Mouse (Mus musculus): ENCODE results near the gene Cops7b. TPM values are rescaled to one million over a fixed set of nuclear protein-coding genes. Genes with fewer than 3 reads are reported as not detected.

Cops7b gene
- polyA plus RNA-seq, 1 experiment, result 20.1 TPM

DNA sequence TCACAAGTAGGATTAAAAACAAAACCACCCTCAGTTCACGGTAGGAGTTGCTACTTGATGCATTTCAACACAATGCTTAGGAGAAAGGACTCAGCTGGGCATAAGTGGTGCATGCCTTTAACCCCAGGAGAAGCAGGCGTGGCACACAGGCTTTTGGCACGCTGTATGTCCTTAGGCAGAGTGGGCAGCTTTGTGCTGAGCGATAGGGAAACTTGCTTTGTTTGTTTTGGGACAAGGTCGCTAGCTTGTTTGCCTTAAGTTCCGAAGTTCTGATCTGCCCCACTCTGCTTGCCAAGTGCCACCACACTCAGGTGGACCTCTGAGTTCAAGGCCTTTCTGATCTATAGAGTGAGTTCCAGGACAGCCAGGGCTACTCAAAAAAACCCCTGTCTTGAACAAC, 12.6 kb downstream of the Cops7b start:
- no peak for TF ChIP-seq CTCF (conservative IDR thresholded peaks at IDR 0.05; ENCODE audit: insufficient read depth, insufficient read length, low read depth, low read length)
- TF ChIP-seq POLR2A (IDR thresholded peaks at IDR 0.05; ENCODE audit: low read depth, low read length), result no peak
- WGBS, result 85% methylated on average over 6 of the region's 6 CpGs
- H3K36me3 ChIP-seq (ENCODE audit: control insufficient read depth, insufficient read depth, low read length), result no peaks in the 10 kb centered on the region; the same call in none of the 2 replicates
- no peak overlapping the region for H3K27ac ChIP-seq (ENCODE audit: insufficient read depth, low read depth, low read length)
- DNase-seq, result no peak
- no peak overlapping the region for H3K4me3 ChIP-seq (ENCODE audit: insufficient read depth, low read depth, low read length)
- no peaks in the 10 kb centered on the region for H3K4me1 ChIP-seq (ENCODE audit: control insufficient read depth, insufficient read depth, low read length)
- no peaks in the 10 kb centered on the region for H3K27me3 ChIP-seq (replicated peaks; ENCODE audit: control insufficient read depth, insufficient read depth, low read length)

DNA sequence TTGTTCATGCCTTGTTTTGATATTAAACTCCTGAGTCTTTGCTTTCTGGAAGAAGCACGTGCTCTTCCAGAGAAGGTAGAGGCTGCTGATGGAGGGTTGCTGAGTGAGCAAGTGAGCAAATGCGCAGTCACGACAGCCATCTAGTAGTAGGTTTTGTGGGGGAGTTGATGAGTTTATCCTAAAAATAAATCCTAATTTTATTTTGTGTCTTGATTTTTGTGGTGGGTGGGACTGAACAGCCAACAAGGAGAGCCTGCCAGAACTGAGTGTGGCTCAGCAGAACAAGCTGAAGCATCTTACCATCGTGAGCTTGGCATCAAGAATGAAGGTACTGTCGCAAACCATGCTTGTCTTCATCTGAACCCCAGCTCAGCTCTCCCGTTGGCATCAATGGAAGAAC, 13.8 kb downstream of the Cops7b start:
- TF ChIP-seq POLR2A (IDR thresholded peaks at IDR 0.05; ENCODE audit: low read depth, low read length) (no peak), CTCF (conservative IDR thresholded peaks at IDR 0.05; ENCODE audit: insufficient read depth, insufficient read length, low read depth, low read length) (no peak)
- Histone ChIP-seq H3K4me1 (ENCODE audit: control insufficient read depth, insufficient read depth, low read length) (no peaks in the 10 kb centered on the region), H3K27ac (ENCODE audit: insufficient read depth, low read depth, low read length) (no peak overlapping the region), H3K4me3 (ENCODE audit: insufficient read depth, low read depth, low read length) (no peak overlapping the region), H3K27me3 (replicated peaks; ENCODE audit: control insufficient read depth, insufficient read depth, low read length) (no peaks in the 10 kb centered on the region), H3K36me3 (ENCODE audit: control insufficient read depth, insufficient read depth, low read length) (peaks cover under 1% of the 10 kb centered on the region)
- 89% methylated on average over 6 of the region's 6 CpGs for WGBS
- DNase-seq, result no peak

DNA sequence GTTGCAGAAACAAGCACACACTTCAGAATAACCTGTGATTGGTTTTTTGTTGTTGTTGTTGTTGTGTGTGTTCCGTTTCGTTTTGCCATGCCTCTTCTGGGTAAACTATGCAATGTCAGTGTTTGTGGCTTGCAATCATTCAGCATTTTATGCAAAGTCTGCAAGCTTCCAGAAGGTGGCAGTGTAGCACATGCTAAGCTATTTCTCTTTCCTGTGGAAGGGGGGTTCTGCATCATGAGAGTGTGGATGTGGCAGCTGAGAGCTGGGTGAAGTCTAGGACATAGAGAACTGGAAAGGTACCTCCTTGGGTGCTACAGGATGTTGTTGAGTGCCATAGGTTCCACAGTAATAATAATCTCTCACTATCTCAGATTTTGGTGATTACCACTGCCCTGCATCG, 15.8 kb downstream of the Cops7b start:
- WGBS, result 61% methylated on average over 3 of the region's 3 CpGs
- H3K4me3 ChIP-seq (ENCODE audit: insufficient read depth, low read depth, low read length), result no peak overlapping the region
- no peaks in the 10 kb centered on the region for H3K27me3 ChIP-seq (replicated peaks; ENCODE audit: control insufficient read depth, insufficient read depth, low read length)
- no peak overlapping the region for H3K27ac ChIP-seq (ENCODE audit: insufficient read depth, low read depth, low read length)
- H3K4me1 ChIP-seq (ENCODE audit: control insufficient read depth, insufficient read depth, low read length), result no peaks in the 10 kb centered on the region
- DNase-seq, result peak; percentile 8
- peaks cover 5% of the 10 kb centered on the region for H3K36me3 ChIP-seq (ENCODE audit: control insufficient read depth, insufficient read depth, low read length)
- TF ChIP-seq CTCF (conservative IDR thresholded peaks at IDR 0.05; ENCODE audit: insufficient read depth, insufficient read length, low read depth, low read length), result peak; percentile 43; the same call in 1 of the 2 replicates
- TF ChIP-seq POLR2A (IDR thresholded peaks at IDR 0.05; ENCODE audit: low read depth, low read length), result no peak

DNA sequence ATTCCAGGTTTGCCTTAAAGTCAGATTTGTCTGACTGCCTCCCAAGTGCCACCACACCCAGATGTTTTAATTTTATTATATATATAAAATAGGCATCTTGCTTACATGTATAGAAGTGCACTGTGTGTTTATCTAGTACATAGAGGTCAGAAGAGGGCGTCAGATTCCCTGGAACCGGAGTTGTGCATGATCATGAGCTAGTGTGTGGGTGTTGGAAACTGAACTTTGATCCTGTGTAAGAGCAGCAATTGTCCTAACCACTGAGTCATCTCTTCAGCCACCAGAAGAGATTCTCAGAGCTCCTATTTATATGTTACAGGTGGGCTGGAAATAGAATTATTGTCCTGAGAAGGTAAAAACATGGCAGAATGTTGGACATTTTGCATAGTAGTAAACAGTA, 17.4 kb downstream of the Cops7b start:
- 63% methylated on average over 2 of the region's 2 CpGs for WGBS
- H3K27ac ChIP-seq (ENCODE audit: insufficient read depth, low read depth, low read length), result no peak overlapping the region
- H3K27me3 ChIP-seq (replicated peaks; ENCODE audit: control insufficient read depth, insufficient read depth, low read length), result no peaks in the 10 kb centered on the region
- no peak for TF ChIP-seq CTCF (conservative IDR thresholded peaks at IDR 0.05; ENCODE audit: insufficient read depth, insufficient read length, low read depth, low read length)
- no peak for TF ChIP-seq POLR2A (IDR thresholded peaks at IDR 0.05; ENCODE audit: low read depth, low read length)
- H3K4me3 ChIP-seq (ENCODE audit: insufficient read depth, low read depth, low read length), result no peak overlapping the region
- no peaks in the 10 kb centered on the region for H3K4me1 ChIP-seq (ENCODE audit: control insufficient read depth, insufficient read depth, low read length)
- peaks cover 7% of the 10 kb centered on the region for H3K36me3 ChIP-seq (ENCODE audit: control insufficient read depth, insufficient read depth, low read length)
- DNase-seq, result no peak

DNA sequence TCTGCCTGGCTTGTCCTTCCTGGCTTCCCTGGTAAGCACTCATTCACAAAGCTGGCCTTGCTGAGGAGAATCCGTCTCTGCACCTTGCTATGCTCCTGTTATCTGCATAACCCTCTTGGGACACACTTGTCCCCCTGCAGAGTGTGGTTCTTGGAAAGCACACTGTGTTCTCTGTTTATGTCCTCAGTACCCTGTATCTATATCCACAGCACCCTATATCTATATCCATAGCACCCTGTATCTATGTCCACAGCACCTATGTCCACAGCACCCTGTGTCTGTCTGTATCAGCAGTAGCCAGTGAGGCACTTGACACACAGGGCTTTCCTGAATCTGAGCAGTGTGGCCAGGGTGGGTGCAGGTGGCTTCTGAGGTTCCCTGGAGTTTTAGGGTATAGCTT, 28.2 kb downstream of the Cops7b start:
- WGBS, result 92% methylated on average over 1 of the region's 1 CpGs
- Histone ChIP-seq H3K36me3 (ENCODE audit: control insufficient read depth, insufficient read depth, low read length) (no peaks in the 10 kb centered on the region; the same call in none of the 2 replicates), H3K4me3 (ENCODE audit: insufficient read depth, low read depth, low read length) (no peak overlapping the region), H3K27me3 (replicated peaks; ENCODE audit: control insufficient read depth, insufficient read depth, low read length) (no peaks in the 10 kb centered on the region), H3K27ac (ENCODE audit: insufficient read depth, low read depth, low read length) (no peak overlapping the region), H3K4me1 (ENCODE audit: control insufficient read depth, insufficient read depth, low read length) (no peaks in the 10 kb centered on the region)
- TF ChIP-seq CTCF (conservative IDR thresholded peaks at IDR 0.05; ENCODE audit: insufficient read depth, insufficient read length, low read depth, low read length), result no peak
- TF ChIP-seq POLR2A (IDR thresholded peaks at IDR 0.05; ENCODE audit: low read depth, low read length), result no peak
- DNase-seq, result no peak

DNA sequence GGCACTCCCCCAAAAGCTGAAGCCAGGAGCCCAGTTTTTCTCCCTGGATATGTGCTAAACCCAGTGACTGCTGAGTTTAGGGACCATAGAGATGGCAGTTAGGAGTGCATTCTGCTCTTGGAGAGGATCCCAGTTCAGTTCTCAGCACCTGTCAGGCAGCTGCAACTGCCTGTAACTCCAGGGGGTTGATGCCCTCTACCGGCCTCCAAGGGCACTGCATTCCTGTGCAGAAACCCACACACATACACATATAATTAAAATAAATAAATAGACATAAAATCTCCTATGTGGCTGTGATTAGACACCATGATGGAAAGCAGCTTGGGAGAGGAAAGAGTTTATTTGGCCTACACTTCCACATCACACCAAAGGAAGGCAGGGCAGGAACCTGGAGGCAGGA, 29.4 kb downstream of the Cops7b start:
- no peak; the same call in 1 of the 2 replicates for TF ChIP-seq CTCF (conservative IDR thresholded peaks at IDR 0.05; ENCODE audit: insufficient read depth, insufficient read length, low read depth, low read length)
- no peak for TF ChIP-seq POLR2A (IDR thresholded peaks at IDR 0.05; ENCODE audit: low read depth, low read length)
- Histone ChIP-seq H3K27ac (ENCODE audit: insufficient read depth, low read depth, low read length) (no peak overlapping the region), H3K4me3 (ENCODE audit: insufficient read depth, low read depth, low read length) (no peak overlapping the region), H3K4me1 (ENCODE audit: control insufficient read depth, insufficient read depth, low read length) (no peaks in the 10 kb centered on the region), H3K27me3 (replicated peaks; ENCODE audit: control insufficient read depth, insufficient read depth, low read length) (no peaks in the 10 kb centered on the region), H3K36me3 (ENCODE audit: control insufficient read depth, insufficient read depth, low read length) (no peaks in the 10 kb centered on the region; the same call in none of the 2 replicates)
- WGBS, result 68% methylated on average over 1 of the region's 1 CpGs
- DNase-seq, result no peak

DNA sequence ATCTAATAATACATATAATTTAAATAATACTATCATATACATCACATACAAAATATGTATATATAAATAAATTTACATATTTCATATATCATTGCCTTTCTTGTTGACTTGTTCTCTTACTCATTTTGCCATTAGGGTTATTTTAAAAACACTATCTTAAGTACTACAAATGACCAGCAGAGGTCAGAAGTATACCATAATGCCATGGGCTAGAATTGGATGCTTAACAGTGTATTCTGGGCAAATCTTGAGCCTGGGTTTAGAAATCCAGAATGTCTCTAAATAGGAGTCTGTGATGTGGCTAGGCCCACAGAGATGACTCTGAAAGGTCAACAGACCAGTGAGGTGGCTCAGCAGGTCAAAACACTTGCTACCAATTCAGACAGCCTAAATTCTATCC, 31.6 kb downstream of the Cops7b start:
- Histone ChIP-seq H3K36me3 (ENCODE audit: control insufficient read depth, insufficient read depth, low read length) (no peaks in the 10 kb centered on the region; the same call in 1 of the 2 replicates), H3K27ac (ENCODE audit: insufficient read depth, low read depth, low read length) (no peak overlapping the region), H3K27me3 (replicated peaks; ENCODE audit: control insufficient read depth, insufficient read depth, low read length) (no peaks in the 10 kb centered on the region), H3K4me3 (ENCODE audit: insufficient read depth, low read depth, low read length) (no peak overlapping the region), H3K4me1 (ENCODE audit: control insufficient read depth, insufficient read depth, low read length) (no peaks in the 10 kb centered on the region)
- peak; percentile 32 for DNase-seq
- no peak for TF ChIP-seq POLR2A (IDR thresholded peaks at IDR 0.05; ENCODE audit: low read depth, low read length)
- 0 out of 2 replicates have a peak, but pooled peaks have one; percentile 16 for TF ChIP-seq CTCF (conservative IDR thresholded peaks at IDR 0.05; ENCODE audit: insufficient read depth, insufficient read length, low read depth, low read length)

Measured in kidney, adult 2 months (tissue).